Mouse (Mus musculus) neural tube, embryonic 15.5 days (tissue): ENCODE measurements at regions not wholly inside any gene's neighbourhood (a gene's known extent, or its start where the extent isn't known, plus 50 kb on each side); places are given as distances from the start of the nearest gene placed in this dataset.

Experiments used
- ATAC-seq: fragments of 200-750 bp; cut with Nextera tagmentation; 2 replicates; pipeline ENCODE4 v1.8.0; 2017; ENCODE audit warnings: mild to moderate bottlenecking, moderate TSS enrichment, moderate library complexity; ENCODE audit not compliant: low FRiP score
- H3K27ac ChIP-seq: fragments of 300-500 bp; sonication (generic); replicated peaks from 2 replicates; pipeline ENCODE4 v1.5.1; 2015; ENCODE audit warnings: mild to moderate bottlenecking, inconsistent platforms
- H3K27me3 ChIP-seq: fragments of 300-500 bp; sonication (generic); replicated peaks from 2 replicates; pipeline ENCODE4 v1.6.1; 2015; ENCODE audit warnings: inconsistent platforms
- H3K36me3 ChIP-seq: fragments of 300-500 bp; sonication (generic); 2 replicates; pipeline ENCODE4 v1.6.1; 2015; ENCODE audit warnings: inconsistent platforms
- H3K4me1 ChIP-seq: fragments of 300-500 bp; sonication (generic); 2 replicates; pipeline ENCODE4 v1.6.1; 2015; ENCODE audit warnings: inconsistent platforms
- H3K4me2 ChIP-seq: fragments of 300-500 bp; sonication (generic); 2 replicates; pipeline ENCODE4 v1.6.1; 2015; ENCODE audit warnings: inconsistent platforms, mild to moderate bottlenecking, moderate library complexity
- H3K4me3 ChIP-seq: fragments of 300-500 bp; sonication (generic); replicated peaks from 2 replicates; pipeline ENCODE4 v1.5.1; 2015; ENCODE audit warnings: mild to moderate bottlenecking, inconsistent platforms
- H3K9ac ChIP-seq: fragments of 300-500 bp; sonication (generic); replicated peaks from 2 replicates; pipeline ENCODE4 v1.6.1; 2015; ENCODE audit warnings: mild to moderate bottlenecking, inconsistent platforms
- H3K9me3 ChIP-seq: fragments of 300-500 bp; sonication (generic); replicated peaks from 2 replicates; pipeline ENCODE4 v1.6.1; 2016; ENCODE audit warnings: inconsistent platforms
- WGBS: fragments of 180-500 bp; shearing (Covaris S2); methylation state at CpG from one replicate; pipeline ENCODE4 v1.1.7; 2015; ENCODE audit warnings: mixed read lengths; 5-methylcytosine and 5-hydroxymethylcytosine counted together

DNA sequence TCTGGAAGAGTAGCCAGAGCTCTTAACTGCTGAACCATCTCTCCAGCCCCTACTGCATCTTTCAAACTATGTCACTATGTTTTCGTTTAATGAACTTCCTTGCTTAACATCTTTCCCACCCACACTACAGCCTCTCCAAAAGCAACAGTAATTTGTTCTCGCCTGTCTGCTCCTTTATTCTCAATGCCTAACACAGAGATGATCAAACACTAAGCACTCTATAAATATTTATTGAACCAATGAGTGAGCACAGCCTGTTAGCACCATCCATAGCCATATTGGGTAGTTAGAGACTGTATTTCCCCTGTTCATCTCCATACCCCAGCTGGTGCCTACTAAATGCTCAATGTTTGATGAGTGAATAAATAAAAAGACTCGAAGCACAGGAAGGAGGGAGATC is 189.6 kb downstream of the Pdcd6ip start:
- H3K27ac ChIP-seq, result no peak overlapping the region
- no peaks in the 10 kb centered on the region for H3K36me3 ChIP-seq
- H3K4me1 ChIP-seq, result peaks cover 8% of the 10 kb centered on the region
- no peak overlapping the region for H3K4me3 ChIP-seq
- no peak overlapping the region for H3K9ac ChIP-seq
- no peak overlapping the region for H3K4me2 ChIP-seq
- no peak for ATAC-seq
- no peaks in the 10 kb centered on the region for H3K27me3 ChIP-seq
- H3K9me3 ChIP-seq, result no peaks in the 10 kb centered on the region
- WGBS, result 62% methylated on average over 3 of the region's 3 CpGs

DNA sequence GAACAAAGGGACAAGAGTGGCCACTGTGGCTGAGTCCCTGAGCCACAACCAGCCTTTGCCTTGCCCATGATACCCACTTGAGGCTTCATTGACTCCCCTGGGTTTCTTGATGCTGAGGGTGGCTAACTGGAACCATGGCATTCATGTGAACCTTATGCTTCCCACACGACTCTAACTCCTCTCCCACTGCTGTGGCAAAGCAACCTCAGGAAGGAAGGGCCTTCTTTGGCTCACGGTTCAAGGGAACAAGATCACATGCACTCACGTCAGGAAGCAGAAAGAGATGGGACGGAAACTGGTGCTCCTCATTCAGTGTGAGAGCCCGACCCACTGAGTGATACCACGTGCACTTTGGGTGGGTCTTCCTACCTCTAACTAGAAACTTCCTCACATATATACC is 190.3 kb downstream of the Pdcd6ip start:
- WGBS, result 96% methylated on average over 6 of the region's 6 CpGs
- H3K4me1 ChIP-seq, result peaks cover 8% of the 10 kb centered on the region
- no peak overlapping the region for H3K4me2 ChIP-seq
- no peaks in the 10 kb centered on the region for H3K27me3 ChIP-seq
- H3K9ac ChIP-seq, result no peak overlapping the region
- H3K36me3 ChIP-seq, result no peaks in the 10 kb centered on the region
- no peak for ATAC-seq
- H3K9me3 ChIP-seq, result no peaks in the 10 kb centered on the region
- no peak overlapping the region for H3K27ac ChIP-seq
- no peak overlapping the region for H3K4me3 ChIP-seq

DNA sequence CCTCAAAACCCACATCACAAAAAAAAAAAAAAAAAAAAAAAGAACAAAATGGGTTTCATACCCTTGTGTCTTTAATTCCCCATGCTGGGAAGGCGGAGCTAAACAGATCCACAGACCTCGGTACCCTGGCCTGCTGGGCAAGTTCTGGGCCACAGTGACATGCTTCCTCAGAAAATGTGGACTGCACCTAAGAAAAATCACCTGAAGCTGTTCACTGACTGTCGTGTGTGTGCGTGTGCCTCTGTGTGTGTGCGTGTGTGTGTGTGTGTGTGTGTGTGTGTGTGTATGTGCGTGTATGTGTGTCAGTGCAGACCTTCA is 192.4 kb downstream of the Pdcd6ip start:
- Histone ChIP-seq H3K9me3 (no peaks in the 10 kb centered on the region), H3K27me3 (no peaks in the 10 kb centered on the region), H3K4me2 (no peak overlapping the region), H3K4me1 (peaks cover 5% of the 10 kb centered on the region), H3K4me3 (no peak overlapping the region), H3K9ac (no peak overlapping the region), H3K27ac (no peak overlapping the region), H3K36me3 (no peaks in the 10 kb centered on the region)
- 83% methylated on average over 6 of the region's 6 CpGs for WGBS
- no peak for ATAC-seq

DNA sequence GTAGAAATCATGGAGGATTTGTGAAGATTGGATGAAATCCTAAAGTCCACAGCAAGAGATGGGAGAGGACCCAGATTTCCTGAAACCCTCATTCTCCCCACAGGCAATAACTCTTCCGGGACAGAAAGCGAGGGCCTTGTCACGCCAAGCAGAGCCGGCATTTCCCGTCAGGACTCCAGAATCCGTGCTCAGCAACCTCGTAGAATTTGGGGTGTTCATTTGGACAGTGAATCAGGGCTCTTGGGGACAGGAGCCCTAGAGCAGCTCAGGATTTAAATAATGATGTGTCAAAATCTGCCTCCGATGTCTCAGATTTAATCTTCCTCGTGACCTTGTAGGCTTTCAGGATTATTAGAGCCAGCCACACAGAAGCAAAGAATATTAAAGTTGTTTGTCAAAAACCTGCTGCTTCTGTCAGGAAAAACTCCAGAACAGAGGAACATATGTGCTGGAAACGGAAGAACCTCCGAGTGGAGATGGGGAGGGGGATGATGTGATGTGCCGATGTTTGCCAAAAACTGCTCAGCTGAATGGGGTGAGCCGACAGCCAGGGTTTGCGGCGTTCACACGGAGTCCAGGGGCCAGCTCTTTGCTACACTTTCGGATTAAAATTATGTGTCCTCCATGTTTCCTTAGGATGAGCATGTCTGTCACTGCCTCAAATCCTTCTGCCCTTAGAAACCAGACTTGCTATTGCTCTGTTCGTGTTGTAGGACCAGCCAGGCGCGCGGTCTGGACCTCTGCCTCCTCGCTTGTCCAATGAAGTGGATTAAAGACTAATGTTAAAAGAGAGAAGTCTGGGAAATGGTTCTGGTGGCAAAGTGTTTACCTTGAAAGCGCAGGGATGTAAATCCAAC is 193.0 kb downstream of the Pdcd6ip start:
- WGBS, result 71% methylated on average over 23 of the region's 23 CpGs
- no peak overlapping the region for H3K9ac ChIP-seq
- H3K4me2 ChIP-seq, result no peak overlapping the region
- H3K9me3 ChIP-seq, result no peaks in the 10 kb centered on the region
- H3K27me3 ChIP-seq, result no peaks in the 10 kb centered on the region
- peak overlapping the region; percentile 34; the same call in 1 of the 2 replicates for H3K27ac ChIP-seq
- ATAC-seq, result no peak
- H3K4me1 ChIP-seq, result peaks cover 5% of the 10 kb centered on the region
- no peaks in the 10 kb centered on the region for H3K36me3 ChIP-seq
- no peak overlapping the region for H3K4me3 ChIP-seq

DNA sequence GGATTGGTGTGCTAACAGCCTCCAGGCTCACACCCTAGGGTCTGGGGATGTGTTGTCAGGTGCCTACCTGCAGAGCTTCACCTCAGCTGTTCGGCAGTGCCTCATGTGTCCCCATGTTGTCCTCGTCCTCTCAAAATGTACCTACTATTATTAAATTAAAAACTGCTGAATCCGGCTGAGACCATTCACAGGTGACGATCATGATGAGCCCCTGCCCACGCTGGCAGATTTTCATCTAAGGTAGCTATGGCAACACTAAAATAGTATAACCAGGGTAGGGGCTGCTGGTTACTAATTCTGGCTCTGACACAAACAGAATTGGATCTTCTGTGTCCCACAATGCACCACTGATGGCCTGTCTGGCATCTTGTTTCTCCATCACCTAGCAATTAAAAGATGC is 196.8 kb downstream of the Pdcd6ip start:
- H3K4me1 ChIP-seq, result peaks cover 27% of the 10 kb centered on the region
- H3K9ac ChIP-seq, result no peak overlapping the region
- H3K27ac ChIP-seq, result no peak overlapping the region
- no peak overlapping the region for H3K4me2 ChIP-seq
- 81% methylated on average over 5 of the region's 5 CpGs for WGBS
- H3K9me3 ChIP-seq, result no peaks in the 10 kb centered on the region
- no peaks in the 10 kb centered on the region for H3K27me3 ChIP-seq
- no peak overlapping the region for H3K4me3 ChIP-seq
- no peak for ATAC-seq
- H3K36me3 ChIP-seq, result no peaks in the 10 kb centered on the region

DNA sequence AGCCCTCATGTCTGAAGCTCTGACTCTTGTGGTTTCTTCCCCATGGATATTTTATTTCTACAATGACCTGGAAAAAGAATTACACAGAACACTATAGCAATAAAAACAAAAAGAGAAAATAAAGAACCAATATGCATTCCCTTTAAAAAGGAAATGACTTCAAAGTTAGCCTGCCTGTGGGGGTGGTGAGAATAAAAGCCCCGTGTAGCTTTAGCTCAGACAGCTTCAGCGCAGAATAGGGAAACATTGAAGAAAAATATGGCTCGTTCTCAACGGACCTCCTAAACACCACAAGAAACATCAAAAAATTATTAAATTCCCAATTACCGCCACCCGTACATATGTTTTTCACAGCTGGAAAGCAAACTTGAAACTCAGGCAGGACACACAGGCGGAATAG is 198.7 kb downstream of the Pdcd6ip start:
- Histone ChIP-seq H3K36me3 (no peaks in the 10 kb centered on the region), H3K27ac (no peak overlapping the region), H3K4me3 (no peak overlapping the region), H3K9ac (no peak overlapping the region), H3K4me2 (no peak overlapping the region), H3K4me1 (peaks cover 27% of the 10 kb centered on the region), H3K27me3 (no peaks in the 10 kb centered on the region), H3K9me3 (no peaks in the 10 kb centered on the region)
- WGBS, result 57% methylated on average over 7 of the region's 7 CpGs
- ATAC-seq, result no peak

DNA sequence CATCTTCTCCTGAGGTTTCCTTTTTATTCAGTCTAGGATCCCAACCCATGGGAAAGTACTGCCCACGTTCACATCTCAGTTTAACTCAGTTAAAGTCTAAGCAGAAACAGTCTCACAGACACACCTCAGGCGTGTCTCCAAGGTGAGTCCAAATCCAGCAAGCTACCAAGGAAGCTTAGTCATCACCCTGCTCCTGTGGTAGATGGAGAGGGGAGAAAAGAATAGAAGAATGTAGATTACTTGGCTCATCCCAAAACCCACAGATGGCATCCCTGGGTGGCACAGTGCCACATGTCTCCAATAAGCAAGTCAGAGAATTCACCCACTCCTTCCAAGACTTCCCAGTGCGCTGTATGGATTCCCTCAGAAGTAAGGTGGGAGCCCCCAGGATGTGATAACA is 199.2 kb downstream of the Pdcd6ip start:
- Histone ChIP-seq H3K9me3 (no peaks in the 10 kb centered on the region), H3K27me3 (no peaks in the 10 kb centered on the region), H3K4me1 (peaks cover 27% of the 10 kb centered on the region), H3K9ac (no peak overlapping the region), H3K4me3 (no peak overlapping the region), H3K27ac (no peak overlapping the region), H3K36me3 (no peaks in the 10 kb centered on the region), H3K4me2 (no peak overlapping the region)
- no peak for ATAC-seq
- WGBS, result 88% methylated on average over 3 of the region's 3 CpGs

DNA sequence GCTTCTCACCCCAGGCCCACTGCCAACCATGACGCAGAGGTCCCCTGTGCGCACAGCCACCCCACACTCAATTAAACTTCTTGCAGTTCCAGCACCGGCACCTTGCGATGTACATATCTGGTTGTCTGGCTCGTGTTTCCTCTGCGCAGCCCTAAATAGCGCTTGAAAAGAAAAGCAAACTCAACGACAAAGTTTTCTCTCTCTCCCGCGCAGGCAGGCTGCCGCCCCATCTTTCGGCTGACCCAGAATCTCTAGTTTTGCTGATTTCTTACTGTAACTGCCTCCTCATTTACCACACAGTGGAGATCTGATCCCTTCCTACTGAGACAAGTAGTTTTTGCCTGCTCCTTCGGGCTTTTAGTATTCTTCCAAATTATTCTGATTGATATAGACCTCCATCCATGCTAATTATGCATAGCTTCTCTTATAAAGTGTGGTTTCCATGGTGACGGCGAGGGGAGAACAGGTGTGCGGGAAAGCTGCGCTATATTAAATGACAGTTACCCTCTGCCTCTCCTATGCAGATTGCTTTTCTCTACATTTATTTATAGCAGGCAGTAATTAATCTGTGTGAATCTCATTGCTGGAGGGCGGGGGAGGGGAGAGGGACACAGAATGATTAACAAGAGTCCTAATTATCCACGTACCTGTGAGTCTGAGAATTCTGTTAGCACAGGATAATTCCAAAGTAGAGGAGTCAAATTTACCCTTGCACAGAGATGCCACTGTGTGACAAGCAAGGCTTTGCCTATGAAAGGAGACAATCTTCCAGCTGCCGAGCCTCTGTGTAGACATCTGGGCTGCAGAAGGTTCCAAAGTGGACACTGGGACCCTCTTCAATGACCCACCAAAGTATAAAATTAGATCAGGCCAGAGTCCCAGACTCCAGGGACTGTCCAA is 200.2 kb downstream of the Pdcd6ip start:
- H3K27me3 ChIP-seq, result no peaks in the 10 kb centered on the region
- H3K27ac ChIP-seq, result peak overlapping the region; percentile 51
- no peak overlapping the region; the same call in 1 of the 2 replicates for H3K9ac ChIP-seq
- H3K9me3 ChIP-seq, result no peaks in the 10 kb centered on the region
- ATAC-seq, result peak; percentile 82
- WGBS, result 51% methylated on average over 20 of the region's 20 CpGs
- H3K4me3 ChIP-seq, result no peak overlapping the region
- no peaks in the 10 kb centered on the region for H3K36me3 ChIP-seq
- peak overlapping the region; percentile 36 for H3K4me2 ChIP-seq
- peaks cover 27% of the 10 kb centered on the region for H3K4me1 ChIP-seq

DNA sequence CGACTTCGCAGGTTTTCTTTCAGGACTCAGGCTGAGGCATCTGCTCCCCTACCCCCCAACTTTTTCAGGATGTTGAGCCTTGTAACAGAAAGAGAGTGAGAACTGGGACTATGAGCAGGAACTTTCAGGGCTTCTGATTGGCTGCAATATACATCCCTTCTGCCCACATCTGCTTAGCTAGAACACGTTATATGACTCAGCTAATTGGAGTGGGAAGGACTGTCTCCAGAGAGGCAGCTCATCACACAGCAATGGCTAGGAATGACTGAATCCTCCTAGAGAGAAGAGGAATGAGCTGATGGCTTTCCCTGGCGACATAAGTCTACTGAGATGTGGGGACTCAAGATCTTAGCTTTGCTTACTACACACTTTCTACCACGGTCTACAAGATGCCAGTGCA is 208.8 kb downstream of the Pdcd6ip start:
- H3K4me2 ChIP-seq, result no peak overlapping the region
- ATAC-seq, result no peak
- H3K4me1 ChIP-seq, result no peaks in the 10 kb centered on the region
- H3K36me3 ChIP-seq, result no peaks in the 10 kb centered on the region
- 78% methylated on average over 5 of the region's 5 CpGs for WGBS
- H3K27me3 ChIP-seq, result no peaks in the 10 kb centered on the region
- no peak overlapping the region for H3K9ac ChIP-seq
- no peak overlapping the region for H3K27ac ChIP-seq
- no peak overlapping the region for H3K4me3 ChIP-seq
- H3K9me3 ChIP-seq, result no peaks in the 10 kb centered on the region

DNA sequence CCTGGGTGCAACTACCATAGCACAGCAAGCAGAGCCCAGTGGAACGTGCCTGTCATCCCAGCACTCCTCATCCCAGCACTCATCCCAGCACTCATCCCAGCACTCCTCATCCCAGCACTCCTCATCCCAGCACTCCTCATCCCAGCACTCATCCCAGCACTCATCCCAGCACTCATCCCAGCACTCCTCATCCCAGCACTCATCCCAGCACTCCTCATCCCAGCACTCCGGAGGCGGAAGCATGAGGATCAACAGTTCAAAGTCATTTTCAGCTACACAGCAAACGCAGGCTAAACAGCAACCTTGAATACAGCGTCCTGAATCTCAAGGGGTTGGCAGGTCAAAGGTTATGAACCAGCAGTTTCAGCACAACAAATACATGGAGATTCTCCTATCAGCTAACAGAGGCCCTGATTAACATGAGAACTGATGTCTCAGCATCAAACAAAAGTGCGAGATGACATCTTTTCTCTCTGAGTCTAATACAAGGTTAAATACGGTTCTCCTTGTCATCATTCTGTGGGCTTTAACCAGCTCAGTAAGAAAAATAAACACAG is 211.8 kb downstream of the Pdcd6ip start:
- ATAC-seq, result no peak
- WGBS, result 51% methylated on average over 7 of the region's 7 CpGs
- H3K9ac ChIP-seq, result no peak overlapping the region
- no peaks in the 10 kb centered on the region for H3K9me3 ChIP-seq
- no peaks in the 10 kb centered on the region for H3K4me1 ChIP-seq
- no peak overlapping the region for H3K4me2 ChIP-seq
- no peak overlapping the region for H3K4me3 ChIP-seq
- no peaks in the 10 kb centered on the region for H3K36me3 ChIP-seq
- no peaks in the 10 kb centered on the region for H3K27me3 ChIP-seq
- no peak overlapping the region for H3K27ac ChIP-seq

DNA sequence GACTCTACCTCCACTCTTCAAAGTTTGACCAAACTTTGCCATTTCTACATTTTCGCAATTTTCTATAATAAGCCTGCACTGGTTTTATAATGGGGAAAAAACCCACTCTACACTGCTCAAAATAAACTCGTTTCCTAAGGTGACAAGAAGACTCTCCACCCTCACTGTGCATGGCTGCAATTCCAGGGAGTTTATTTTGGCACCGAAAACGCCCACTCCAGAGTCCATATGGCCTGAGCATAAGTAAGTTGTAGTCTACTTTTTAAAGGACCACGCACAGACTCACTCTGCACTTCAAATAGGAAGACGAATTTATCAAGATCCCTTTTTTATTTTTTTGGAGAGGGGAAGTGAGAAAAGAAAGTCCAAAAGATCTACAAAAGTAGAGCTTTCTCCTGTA is 219.4 kb downstream of the Pdcd6ip start:
- H3K4me2 ChIP-seq, result no peak overlapping the region
- WGBS, result 91% methylated on average over 6 of the region's 6 CpGs
- no peak overlapping the region for H3K9ac ChIP-seq
- no peaks in the 10 kb centered on the region for H3K4me1 ChIP-seq
- no peak overlapping the region for H3K27ac ChIP-seq
- H3K4me3 ChIP-seq, result no peak overlapping the region
- H3K27me3 ChIP-seq, result no peaks in the 10 kb centered on the region
- H3K36me3 ChIP-seq, result no peaks in the 10 kb centered on the region
- ATAC-seq, result no peak
- no peaks in the 10 kb centered on the region for H3K9me3 ChIP-seq
